Mouse (Mus musculus): ENCODE results near the gene Mfsd4b3.
"Not testable (repeated sequence)": the region's sequence is repeated elsewhere in the genome, so short reads cannot be mapped to it uniquely, and the experiment has no call there.

The Mfsd4b3 gene

GRCm38 (mm10) chr10:39959761-39960440, at the start of gene Mfsd4b3:
Mfsd4b3 (minus strand) TSS chr10:39960153.
- DNase-seq (ENCODE audit: low spot score in 2 of 2): peak; percentile 91 to 92

GRCm38 (mm10) chr10:40009591-40009990, 49.6 kb upstream of the Mfsd4b3 start:
- DNase-seq (ENCODE audit: low spot score in 2 of 2): no peak

- not testable (repeated sequence) for DNase-seq (ENCODE audit: low spot score in 2 of 2)
Observed at GRCm38 (mm10) chr10:40008847-40009246, 48.9 kb upstream of the Mfsd4b3 start.

- DNase-seq (ENCODE audit: low spot score in 2 of 2): no peak
Observed at GRCm38 (mm10) chr10:40007953-40008352, 48.0 kb upstream of the Mfsd4b3 start.

- DNase-seq (ENCODE audit: low spot score in 2 of 2): no peak
Observed at GRCm38 (mm10) chr10:40006963-40007362, 47.0 kb upstream of the Mfsd4b3 start.

GRCm38 (mm10) chr10:40000746-40001145, 40.8 kb upstream of the Mfsd4b3 start:
- DNase-seq (ENCODE audit: low spot score in 2 of 2): no peak

- peak; percentile 50 to 53 for DNase-seq (ENCODE audit: low spot score in 2 of 2)
Observed at GRCm38 (mm10) chr10:39991155-39991554, 31.2 kb upstream of the Mfsd4b3 start.

- DNase-seq (ENCODE audit: low spot score in 2 of 2): no peak
Observed at GRCm38 (mm10) chr10:39986466-39986865, 26.5 kb upstream of the Mfsd4b3 start, which contains the start of gene Mfsd4b5. Mfsd4b5 (minus strand) TSS chr10:39986646.

- no peak for DNase-seq (ENCODE audit: low spot score in 2 of 2)
Observed at GRCm38 (mm10) chr10:39982604-39983003, 22.7 kb upstream of the Mfsd4b3 start.

- DNase-seq (ENCODE audit: low spot score in 2 of 2): no peak
Observed at GRCm38 (mm10) chr10:39978231-39978630, 18.3 kb upstream of the Mfsd4b3 start.

- no peak for DNase-seq (ENCODE audit: low spot score in 2 of 2)
Observed at GRCm38 (mm10) chr10:39977346-39977745, 17.4 kb upstream of the Mfsd4b3 start.

- DNase-seq (ENCODE audit: low spot score in 2 of 2): no peak
Observed at GRCm38 (mm10) chr10:39975771-39976170, 15.8 kb upstream of the Mfsd4b3 start.

- DNase-seq (ENCODE audit: low spot score in 2 of 2): no peak
Observed at GRCm38 (mm10) chr10:39974982-39975381, 15.0 kb upstream of the Mfsd4b3 start.

- DNase-seq (ENCODE audit: low spot score in 2 of 2): no peak
Observed at GRCm38 (mm10) chr10:39967512-39967911, 7.6 kb upstream of the Mfsd4b3 start.

GRCm38 (mm10) chr10:39961906-39962305, 2.0 kb upstream of the Mfsd4b3 start:
- DNase-seq (ENCODE audit: low spot score in 2 of 2): no peak

GRCm38 (mm10) chr10:39960441-39960822, 479 bp upstream of the Mfsd4b3 start:
- DNase-seq (ENCODE audit: low spot score in 2 of 2): peak in 1 of 2 experiments; percentile 5

GRCm38 (mm10) chr10:39958266-39958665, 1.7 kb downstream of the Mfsd4b3 start:
- no peak for DNase-seq (ENCODE audit: low spot score in 2 of 2)

- DNase-seq (ENCODE audit: low spot score in 2 of 2): no peak
Observed at GRCm38 (mm10) chr10:39956340-39956878, 3.5 kb downstream of the Mfsd4b3 start.

GRCm38 (mm10) chr10:39955163-39955562, 4.8 kb downstream of the Mfsd4b3 start:
- DNase-seq (ENCODE audit: low spot score in 2 of 2): no peak

- DNase-seq (ENCODE audit: low spot score in 2 of 2): no peak
Observed at GRCm38 (mm10) chr10:39949377-39949954, 10.5 kb downstream of the Mfsd4b3 start.

GRCm38 (mm10) chr10:39947195-39947594, 12.8 kb downstream of the Mfsd4b3 start:
- DNase-seq (ENCODE audit: low spot score in 2 of 2): not testable (repeated sequence)

- DNase-seq (ENCODE audit: low spot score in 2 of 2): no peak
Observed at GRCm38 (mm10) chr10:39936553-39936952, 23.4 kb downstream of the Mfsd4b3 start.

GRCm38 (mm10) chr10:39926616-39927139, 33.3 kb downstream of the Mfsd4b3 start, which contains the start of gene Mfsd4b2:
Mfsd4b2 (minus strand) TSS chr10:39926923.
- peak in 1 of 2 experiments; percentile 24 for DNase-seq (ENCODE audit: low spot score in 2 of 2)

All from thymus, postnatal 10 days (tissue).